Mouse (Mus musculus): ENCODE measurements around the gene Ikbke. TPM values are rescaled to one million over a fixed set of nuclear protein-coding genes. Genes with fewer than 3 reads are reported as not detected.
"Not testable (repeated sequence)": the region's sequence is repeated elsewhere in the genome, so short reads cannot be mapped to it uniquely, and the experiment has no call there.

Gene Ikbke
- total and polyA plus RNA-seq, 3 experiments = 14.0 to 43.8 (median 29.5) TPM

DNA sequence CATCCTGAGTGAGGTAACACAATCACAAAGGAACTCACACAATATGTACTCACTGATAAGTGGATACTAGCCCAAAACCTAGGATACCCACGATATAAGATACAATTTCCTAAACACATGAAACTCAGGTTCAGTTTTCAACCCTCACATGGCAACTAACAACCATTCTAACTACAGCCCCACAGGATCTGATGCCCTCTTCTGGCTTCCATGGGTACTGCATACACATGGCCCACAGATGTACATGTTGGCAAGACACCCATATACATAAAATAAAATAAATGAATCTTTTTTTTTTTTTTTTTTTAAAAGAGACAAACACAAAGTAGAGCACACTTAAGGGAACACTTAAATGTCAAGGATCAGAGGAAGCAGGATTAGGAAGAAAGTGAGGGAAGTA, 49.7 kb upstream of the Ikbke start:
- Histone ChIP-seq H3K4me1 (ENCODE audit: control insufficient read depth in 1 of 2, insufficient read depth in 2 of 2) (peaks cover 9 to 34% of the 10 kb centered on the region in 2 experiments; a peak in 3 of 4 replicates), H3K36me3 (replicated peaks in 1 of 2; ENCODE audit: control insufficient read depth in 1 of 2, insufficient read depth in 1 of 2, low read length in 1 of 2) (peaks cover 14 to 44% of the 10 kb centered on the region in 2 experiments)
- H3K9ac ChIP-seq (ENCODE audit: insufficient read depth, low read depth); H3K27me3 ChIP-seq (replicated peaks); H3K27ac ChIP-seq (ENCODE audit: insufficient read depth, low read depth); dilution Hi-C loops (cut with MboI; ENCODE audit: extremely low pct_ligation_motif_present, extremely low pct_unique_long_range_greater_than_20kb, low sequenced_read_pairs); in situ Hi-C loops (cut with MboI; ENCODE audit: low pct_ligation_motif_present, low pct_unique_long_range_greater_than_20kb, low sequenced_read_pairs); H3K9me3 ChIP-seq (replicated peaks; ENCODE audit: low read length); H3K79me2 ChIP-seq (replicated peaks; ENCODE audit: control insufficient read depth, extremely low read depth, insufficient read depth, poor library complexity, severe bottlenecking); H3K4me2 ChIP-seq (ENCODE audit: insufficient read depth, low read depth, poor library complexity, severe bottlenecking); H3K4me3 ChIP-seq (replicated peaks in 1 of 3; ENCODE audit: low read depth in 2 of 3, low read length in 2 of 3, poor library complexity in 1 of 3): not testable (repeated sequence)
- DNase-seq (ENCODE audit: extremely low read depth) = peak; percentile 29
- TF ChIP-seq CTCF (conservative IDR thresholded peaks at IDR 0.05 in 1 of 2, IDR thresholded peaks at IDR 0.05 in 1 of 2; ENCODE audit: low read depth in 2 of 2, low read length in 2 of 2) = peak in 1 of 2 experiments; percentile 27; a peak in 3 of 4 replicates

DNA sequence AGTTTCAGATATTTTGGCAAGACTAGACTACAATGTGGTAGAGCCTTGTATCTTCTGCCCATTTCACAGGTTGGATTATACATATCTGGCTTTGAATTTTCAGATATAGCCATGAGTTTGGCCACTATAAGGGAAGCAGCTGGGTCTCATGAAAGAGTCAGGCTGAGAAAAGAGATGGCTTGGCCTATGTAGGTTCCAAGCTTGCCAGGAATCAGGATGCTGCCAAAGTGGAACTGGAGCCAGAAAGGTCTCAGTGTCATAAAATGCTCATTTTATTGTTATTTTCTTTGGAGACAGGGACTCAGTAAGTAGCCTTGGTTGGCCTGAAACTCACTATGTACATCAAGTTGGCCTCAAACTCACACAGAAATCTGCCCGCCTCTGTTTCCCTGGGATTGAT, 47.8 kb upstream of the Ikbke start:
- dilution Hi-C loops (cut with MboI; ENCODE audit: extremely low pct_ligation_motif_present, extremely low pct_unique_long_range_greater_than_20kb, low sequenced_read_pairs) = no loop called here
- in situ Hi-C loops (cut with MboI; ENCODE audit: low pct_ligation_motif_present, low pct_unique_long_range_greater_than_20kb, low sequenced_read_pairs) = no loop called here

DNA sequence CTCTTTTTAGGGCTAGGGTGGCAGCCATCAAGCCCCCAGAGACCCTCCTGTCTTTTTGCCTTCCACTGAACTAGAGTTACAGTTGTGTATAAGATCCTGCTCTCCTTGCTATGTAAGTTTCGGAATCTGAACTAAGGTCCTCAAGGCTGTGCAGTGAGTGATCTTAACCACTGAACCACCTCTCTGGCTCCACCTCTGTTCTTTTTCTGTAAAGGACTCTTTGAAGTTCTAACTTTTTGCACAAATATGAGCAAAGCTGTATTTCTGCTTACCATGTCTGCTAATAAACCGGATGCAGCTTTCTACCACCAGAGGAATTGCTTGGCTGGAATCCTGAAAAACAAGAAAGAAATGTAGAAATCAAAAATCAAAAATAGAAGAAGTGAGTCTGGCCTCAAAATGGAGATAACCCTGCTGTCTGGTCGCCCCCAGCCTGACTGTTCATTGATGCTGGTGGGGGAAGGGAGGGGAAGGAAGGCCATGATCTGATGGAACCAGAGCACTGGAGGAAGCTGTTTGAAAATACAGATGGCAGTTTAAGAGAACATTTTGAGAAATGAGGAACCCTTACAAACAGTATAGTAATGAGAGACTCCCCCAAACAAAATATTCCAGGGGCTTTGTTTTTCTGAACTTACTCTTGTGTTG, 45.5 kb upstream of the Ikbke start:
- no peak overlapping the region for H3K4me3 ChIP-seq (replicated peaks in 1 of 3; ENCODE audit: low read depth in 2 of 3, low read length in 2 of 3, poor library complexity in 1 of 3)
- no peak overlapping the region for H3K4me2 ChIP-seq (ENCODE audit: insufficient read depth, low read depth, poor library complexity, severe bottlenecking)
- in situ Hi-C loops (cut with MboI; ENCODE audit: low pct_ligation_motif_present, low pct_unique_long_range_greater_than_20kb, low sequenced_read_pairs) (no loop called here), dilution Hi-C loops (cut with MboI; ENCODE audit: extremely low pct_ligation_motif_present, extremely low pct_unique_long_range_greater_than_20kb, low sequenced_read_pairs) (no loop called here)
- no peak for TF ChIP-seq NELFE (IDR thresholded peaks at IDR 0.05; ENCODE audit: low read depth, low read length)
- TF ChIP-seq ZKSCAN1 (IDR thresholded peaks at IDR 0.05; ENCODE audit: borderline replicate concordance, low read depth, low read length) = no peak
- no peak for TF ChIP-seq SMC3 (IDR thresholded peaks at IDR 0.05; ENCODE audit: low read depth, low read length)
- no peak for TF ChIP-seq USF2 (conservative IDR thresholded peaks at IDR 0.05; ENCODE audit: low read depth, low read length)
- no peak for TF ChIP-seq USF1 (IDR thresholded peaks at IDR 0.05; ENCODE audit: low read depth, low read length)
- TF ChIP-seq SIN3A (IDR thresholded peaks at IDR 0.05; ENCODE audit: low read length) = no peak
- TF ChIP-seq MAFK (IDR thresholded peaks at IDR 0.05; ENCODE audit: insufficient replicate concordance, low read length) = no peak
- TF ChIP-seq TBP (conservative IDR thresholded peaks at IDR 0.05; ENCODE audit: low read depth, low read length) = no peak
- no peak for TF ChIP-seq MEF2A (IDR thresholded peaks at IDR 0.05; ENCODE audit: borderline replicate concordance, low read depth, low read length)
- no peak for TF ChIP-seq E2F4 (IDR thresholded peaks at IDR 0.05; ENCODE audit: insufficient replicate concordance, low read depth, low read length)
- no peaks in the 10 kb centered on the region for H3K9me3 ChIP-seq (replicated peaks; ENCODE audit: low read length)
- H3K27ac ChIP-seq (ENCODE audit: insufficient read depth, low read depth) = no peak overlapping the region
- no peak overlapping the region for H3K9ac ChIP-seq (ENCODE audit: insufficient read depth, low read depth)
- no peaks in the 10 kb centered on the region for H3K27me3 ChIP-seq (replicated peaks)
- peaks cover 1 to 2% of the 10 kb centered on the region in 2 experiments; a peak in 3 of 4 replicates for H3K4me1 ChIP-seq (ENCODE audit: control insufficient read depth in 1 of 2, insufficient read depth in 2 of 2)
- DNase-seq (ENCODE audit: extremely low read depth) = no peak
- no peaks in the 10 kb centered on the region for H3K79me2 ChIP-seq (replicated peaks; ENCODE audit: control insufficient read depth, extremely low read depth, insufficient read depth, poor library complexity, severe bottlenecking)
- peaks cover 8 to 56% of the 10 kb centered on the region in 2 experiments for H3K36me3 ChIP-seq (replicated peaks in 1 of 2; ENCODE audit: control insufficient read depth in 1 of 2, insufficient read depth in 1 of 2, low read length in 1 of 2)

More for the DNA sequence above, 47.8 kb upstream of the Ikbke start:
- TF ChIP-seq UBTF (IDR thresholded peaks at IDR 0.05; ENCODE audit: low read depth, low read length) (no peak), POLR2AphosphoS2 (IDR thresholded peaks at IDR 0.05; ENCODE audit: low read depth, low read length) (no peak), MEF2A (IDR thresholded peaks at IDR 0.05; ENCODE audit: borderline replicate concordance, low read depth, low read length) (no peak), ZC3H11A (IDR thresholded peaks at IDR 0.05; ENCODE audit: low read depth, low read length) (no peak), ZNF384 (IDR thresholded peaks at IDR 0.05; ENCODE audit: low read depth, low read length) (no peak), ELF1 (IDR thresholded peaks at IDR 0.05; ENCODE audit: low read depth, low read length) (no peak), ZKSCAN1 (IDR thresholded peaks at IDR 0.05; ENCODE audit: borderline replicate concordance, low read depth, low read length) (no peak), TBP (conservative IDR thresholded peaks at IDR 0.05; ENCODE audit: low read depth, low read length) (no peak), MAFK (IDR thresholded peaks at IDR 0.05; ENCODE audit: insufficient replicate concordance, low read length) (no peak), NELFE (IDR thresholded peaks at IDR 0.05; ENCODE audit: low read depth, low read length) (no peak)
- Histone ChIP-seq H3K27ac (ENCODE audit: insufficient read depth, low read depth) (no peak overlapping the region), H3K27me3 (replicated peaks) (no peaks in the 10 kb centered on the region), H3K79me2 (replicated peaks; ENCODE audit: control insufficient read depth, extremely low read depth, insufficient read depth, poor library complexity, severe bottlenecking) (no peaks in the 10 kb centered on the region), H3K4me1 (ENCODE audit: control insufficient read depth in 1 of 2, insufficient read depth in 2 of 2) (peaks cover 6 to 19% of the 10 kb centered on the region in 2 experiments; a peak in 3 of 4 replicates), H3K4me2 (ENCODE audit: insufficient read depth, low read depth, poor library complexity, severe bottlenecking) (no peak overlapping the region), H3K9ac (ENCODE audit: insufficient read depth, low read depth) (no peak overlapping the region), H3K4me3 (replicated peaks in 1 of 3; ENCODE audit: low read depth in 2 of 3, low read length in 2 of 3, poor library complexity in 1 of 3) (no peak overlapping the region), H3K9me3 (replicated peaks; ENCODE audit: low read length) (no peaks in the 10 kb centered on the region), H3K36me3 (replicated peaks in 1 of 2; ENCODE audit: control insufficient read depth in 1 of 2, insufficient read depth in 1 of 2, low read length in 1 of 2) (peaks cover 8 to 40% of the 10 kb centered on the region in 2 experiments)
- no peak for DNase-seq (ENCODE audit: extremely low read depth)
